10 mouse cellular contexts compared by ENCODE assay signal in genomic region chr14:59721957-59722356, GRCm38 (mm10).
DNase-seq lines count a peak whose midpoint lies in the region; TF ChIP-seq lines count a peak whose summit lies in the region.
"Had no signal": no experiment of that assay in that cellular context is flagged by ENCODE, and none has a peak within 500 bp of the region (broad histone marks: within the 10 kb centered on the region; RNA-seq: fewer than 3 reads in every experiment).

No protein-coding gene starts in this region.

- DNase-seq in heart, adult 11 months: peak; percentile 94
- DNase-seq in heart, adult 8-10 months (ENCODE audit: low spot score): no peak
- peak; percentile 10 to 29 for DNase-seq in lung, adult 18-20 months
- no peak for DNase-seq in lung, adult 2 months
- DNase-seq in heart, postnatal 10 days: peak; percentile 27 to 37
- DNase-seq in skeletal muscle tissue, adult 2 months (ENCODE audit: low read depth, low spot score): peak; percentile 85
- no peak for DNase-seq in urinary bladder, postnatal 4 days (ENCODE audit: low spot score in 2 of 2)
- no peak for DNase-seq in yolk sac, embryonic 10.5 days (ENCODE audit: low spot score)

- no peaks in the 10 kb centered on the region; the same call in 1 of the 2 replicates for H3K4me1 ChIP-seq in lung, adult 2 months (ENCODE audit: control insufficient read depth, insufficient read depth, low read length)
- H3K4me1 ChIP-seq: liver, embryonic 15.5 days; neural tube, embryonic 13.5 days had no signal

- WGBS in lung, adult 2 months: 54% methylated on average over 4 of the region's 4 CpGs

- no peak for TF ChIP-seq CTCF in lung, adult 2 months (IDR thresholded peaks at IDR 0.05; ENCODE audit: insufficient read depth, low read length)

- TF ChIP-seq POLR2A in lung, adult 2 months (IDR thresholded peaks at IDR 0.05; ENCODE audit: borderline replicate concordance, extremely low read depth, low read depth, low read length): no peak

- H3K4me3 ChIP-seq in lung, adult 2 months (replicated peaks; ENCODE audit: extremely low read depth, low read depth, low read length): no peak overlapping the region
- H3K4me3 ChIP-seq: liver, embryonic 15.5 days; neural tube, embryonic 13.5 days had no signal

- intact Hi-C loops in heart, postnatal 10 days (cut with DNase I): no loop called here

Comparison
In these comparisons a context has a peak if more than half of its experiments do, and no peak if none do; other contexts are left out.
1. DNase-seq: peak in heart, adult 11 months (single experiment), lung, adult 18-20 months (2 of 2), heart, postnatal 10 days (2 of 2) and skeletal muscle tissue, adult 2 months (single experiment); none in heart, adult 8-10 months (single experiment), lung, adult 2 months (single experiment), urinary bladder, postnatal 4 days (0 of 2) and yolk sac, embryonic 10.5 days (single experiment).